9 mouse cellular contexts compared by ENCODE assay signal in the genomic region with DNA sequence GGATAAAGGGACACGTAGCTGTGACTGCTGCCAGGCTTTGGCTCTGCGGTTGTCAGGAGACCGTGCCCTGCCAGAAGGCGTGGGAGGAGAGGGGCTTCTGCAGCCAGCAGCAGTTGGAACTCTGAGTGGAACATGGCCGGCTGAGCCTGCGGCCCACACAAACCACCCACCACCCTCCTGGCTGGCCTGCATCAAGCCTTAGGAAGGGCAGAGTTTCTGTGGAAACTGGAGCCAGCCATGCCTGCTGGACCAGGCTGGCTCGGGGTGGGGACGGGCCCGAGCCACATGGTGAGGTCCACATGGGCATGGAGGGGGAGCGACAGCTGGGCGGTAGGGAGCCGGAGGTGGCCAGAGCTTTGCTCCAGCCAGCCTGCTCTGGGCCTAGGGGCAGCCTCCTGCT. TPM values are rescaled to one million over a fixed set of nuclear protein-coding genes. Genes with fewer than 3 reads are reported as not detected.
DNase-seq lines count a peak whose midpoint lies in the region; ATAC-seq lines count a peak whose summit lies in the region.
"Had no signal": no experiment of that assay in that cellular context is flagged by ENCODE, and none has a peak within 500 bp of the region (broad histone marks: within the 10 kb centered on the region; RNA-seq: fewer than 3 reads in every experiment).

No protein-coding gene starts in this region.

- H3K4me3 ChIP-seq in hindbrain, embryonic 16.5 days (ENCODE audit: low read length), result no peak overlapping the region
- H3K4me3 ChIP-seq in hindbrain, embryonic 11.5 days (ENCODE audit: low read depth, low read length), result no peak overlapping the region
- H3K4me3 ChIP-seq: left cerebral cortex, adult 2 months had no signal

- H3K4me2 ChIP-seq in hindbrain, embryonic 16.5 days (ENCODE audit: low read length), result no peak overlapping the region
- no peak overlapping the region for H3K4me2 ChIP-seq in hindbrain, embryonic 11.5 days (replicated peaks; ENCODE audit: low read depth, low read length)

- H3K4me1 ChIP-seq in hindbrain, embryonic 16.5 days (ENCODE audit: control insufficient read depth, insufficient read depth, low read depth, low read length), result peaks cover 5% of the 10 kb centered on the region
- 0 out of 2 replicates have a peak, but pooled peaks cover 2% of the 10 kb centered on the region for H3K4me1 ChIP-seq in hindbrain, embryonic 11.5 days (replicated peaks; ENCODE audit: control insufficient read depth, insufficient read depth, low read length)

- intact Hi-C loops in left cerebral cortex, postnatal 14 days (cut with DNase I), result no loop called here

- H3K27me3 ChIP-seq in hindbrain, embryonic 16.5 days (replicated peaks; ENCODE audit: control insufficient read depth, insufficient read depth, low read length), result no peaks in the 10 kb centered on the region
- H3K27me3 ChIP-seq in hindbrain, embryonic 11.5 days (ENCODE audit: control insufficient read depth, insufficient read depth, low read length), result no peaks in the 10 kb centered on the region
- H3K27me3 ChIP-seq: Patski had no signal

- DNase-seq in hindbrain, embryonic 11.5 days (ENCODE audit: low spot score), result no peak
- DNase-seq in ZHBTc4 (ENCODE audit: low read depth, low spot score), result peak; percentile 16
- peak; percentile 14 to 62 for DNase-seq in frontal cortex, postnatal 10 days (ENCODE audit: low spot score in 2 of 2)
- DNase-seq in left cerebral cortex, postnatal 14 days (ENCODE audit: low spot score in 2 of 2), result peak; percentile 32 to 67
- no peak for DNase-seq in embryo, embryonic 10.5 days (ENCODE audit: low spot score)
- DNase-seq in spleen, postnatal 36 days (ENCODE audit: low spot score in 2 of 2), result no peak

- no peaks in the 10 kb centered on the region for H3K36me3 ChIP-seq in hindbrain, embryonic 16.5 days (ENCODE audit: control insufficient read depth, insufficient read depth, low read length)
- H3K36me3 ChIP-seq in hindbrain, embryonic 11.5 days (ENCODE audit: control insufficient read depth, insufficient read depth, low read length), result no peaks in the 10 kb centered on the region

- no peaks in the 10 kb centered on the region for H3K9me3 ChIP-seq in hindbrain, embryonic 16.5 days (ENCODE audit: control insufficient read depth, low read length)
- no peaks in the 10 kb centered on the region for H3K9me3 ChIP-seq in hindbrain, embryonic 11.5 days (ENCODE audit: control insufficient read depth, low read length)

- WGBS in hindbrain, embryonic 16.5 days, result 67% methylated on average over 12 of the region's 12 CpGs
- WGBS in hindbrain, embryonic 11.5 days, result 80% methylated on average over 12 of the region's 12 CpGs

- H3K27ac ChIP-seq in hindbrain, embryonic 16.5 days (ENCODE audit: low read depth, low read length), result peak overlapping the region; percentile 20
- H3K27ac ChIP-seq in hindbrain, embryonic 11.5 days (ENCODE audit: low read depth, low read length), result no peak overlapping the region
- H3K27ac ChIP-seq: left cerebral cortex, adult 2 months had no signal

- H3K9ac ChIP-seq in hindbrain, embryonic 16.5 days (ENCODE audit: low read depth, low read length), result no peak overlapping the region
- no peak overlapping the region for H3K9ac ChIP-seq in hindbrain, embryonic 11.5 days (ENCODE audit: low read depth, low read length)

- ATAC-seq in hindbrain, embryonic 16.5 days, result peak; percentile 84
- ATAC-seq in hindbrain, embryonic 11.5 days (ENCODE audit: low FRiP score), result no peak
- ATAC-seq: Patski had no signal

RNA-seq across cellular contexts. Expression of a gene that starts 29.3 kb away (rescaled TPM):
- polyA plus RNA-seq in hindbrain, embryonic 16.5 days (2015; fragmentation: Nextera tagmentation; extraction: Ambion mirVana), result 248 and 340 TPM in 2 replicates
- polyA plus RNA-seq in hindbrain, embryonic 11.5 days (2014; fragmentation: Nextera tagmentation; extraction: Ambion mirVana), result 1,153 and 1,300 TPM in 2 replicates
- total RNA-seq in left cerebral cortex, postnatal 14 days (2021), result 100 to 1,000 TPM; 102 to 106 TPM

Comparison
In these comparisons a context has a peak if more than half of its experiments do, and no peak if none do; other contexts are left out.
1. DNase-seq: peak in ZHBTc4 (single experiment), frontal cortex, postnatal 10 days (2 of 2) and left cerebral cortex, postnatal 14 days (2 of 2); none in hindbrain, embryonic 11.5 days (single experiment), embryo, embryonic 10.5 days (single experiment) and spleen, postnatal 36 days (0 of 2).